Mouse (Mus musculus) CH12.LX (cell line): Measurements from ENCODE around the gene Hpse. TPM values are rescaled to one million over a fixed set of nuclear protein-coding genes. Genes with fewer than 3 reads are reported as not detected.
A peak's percentile ranks its signal among the peaks of the same experiment; 100 is the strongest.

Experiments used
- DNase-seq: peaks from one replicate; pipeline ENCODE4 v3.0.0-alpha.2; 2013; ENCODE audit errors: extremely low read depth
- H3K27ac ChIP-seq: 2 replicates; pipeline ENCODE4 v1.5.1; 2012; ENCODE audit warnings: low read depth, mild to moderate bottlenecking, control low read depth, moderate library complexity; ENCODE audit not compliant: insufficient read depth
- H3K27me3 ChIP-seq: replicated peaks from 2 replicates; pipeline ENCODE3; 2012; ENCODE audit warnings: inconsistent platforms
- H3K36me3 ChIP-seq, 2 experiments: replicated peaks in 1 of 2; 2 replicates each; pipeline versions ENCODE3 to v1.6.1; 2012; ENCODE audit warnings: inconsistent platforms in 1 of 2, low read length in 1 of 2, mild to moderate bottlenecking in 1 of 2, mixed read lengths in 1 of 2, moderate library complexity in 1 of 2; ENCODE audit not compliant: control insufficient read depth in 1 of 2, insufficient read depth in 1 of 2
- H3K4me1 ChIP-seq, 2 experiments: 2 replicates each; pipeline ENCODE4 v1.6.1; 2012; ENCODE audit warnings: inconsistent platforms in 1 of 2, moderate library complexity in 1 of 2; ENCODE audit not compliant: insufficient read depth in 2 of 2, control insufficient read depth in 1 of 2
- H3K4me2 ChIP-seq: 2 replicates; pipeline ENCODE4 v1.6.1; 2012; ENCODE audit warnings: low read depth, mild to moderate bottlenecking, control low read depth; ENCODE audit not compliant: poor library complexity, insufficient read depth, severe bottlenecking
- H3K4me3 ChIP-seq, 3 experiments: fragments of 150-350 bp in 1 of 3; sonication (generic) in 1 of 3; replicated peaks in 1 of 3; 2 replicates each; pipeline versions ENCODE3 to v1.5.1; 2011 to 2012; ENCODE audit warnings: low read depth in 2 of 3, low read length in 2 of 3, mild to moderate bottlenecking in 2 of 3, moderate library complexity in 2 of 3, control low read depth in 1 of 3, improper control_type of control experiment in 1 of 3, inconsistent platforms in 1 of 3, mixed read lengths in 1 of 3; ENCODE audit not compliant: poor library complexity in 1 of 3
- H3K79me2 ChIP-seq: replicated peaks from 2 replicates; pipeline ENCODE4 v1.6.1; 2012; ENCODE audit warnings: mild to moderate bottlenecking, moderate library complexity; ENCODE audit not compliant: control insufficient read depth, poor library complexity, insufficient read depth, severe bottlenecking; ENCODE audit errors: extremely low read depth
- H3K9ac ChIP-seq: 2 replicates; pipeline ENCODE4 v1.6.1; 2012; ENCODE audit warnings: low read depth, mild to moderate bottlenecking, control low read depth, moderate library complexity; ENCODE audit not compliant: insufficient read depth
- H3K9me3 ChIP-seq: replicated peaks from 2 replicates; pipeline ENCODE3; 2012; ENCODE audit warnings: low read length, inconsistent platforms, mixed read lengths
- CTCF ChIP-seq, 2 experiments: IDR thresholded peaks in 1 of 2; conservative IDR thresholded peaks in 1 of 2; 2 replicates each; pipeline ENCODE4 v1.5.1; 2011 to 2012; ENCODE audit warnings: low read depth in 2 of 2, low read length in 2 of 2, improper control_type of control experiment in 1 of 2, inconsistent platforms in 1 of 2, mild to moderate bottlenecking in 1 of 2, moderate library complexity in 1 of 2
- E2F4 ChIP-seq: IDR thresholded peaks from 2 replicates; pipeline ENCODE4 v1.6.1; 2011; ENCODE audit warnings: low read depth, low read length, improper control_type of control experiment; ENCODE audit not compliant: insufficient replicate concordance
- EP300 ChIP-seq: IDR thresholded peaks from 2 replicates; pipeline ENCODE4 v1.6.1; 2011; ENCODE audit warnings: low read length, improper control_type of control experiment
- ETS1 ChIP-seq: conservative IDR thresholded peaks from 2 replicates; pipeline ENCODE4 v1.6.1; 2012; ENCODE audit warnings: low read depth, mild to moderate bottlenecking, inconsistent platforms, low read length, improper control_type of control experiment, moderate library complexity
- JUND ChIP-seq: conservative IDR thresholded peaks from 2 replicates; pipeline ENCODE4 v1.6.1; 2011; ENCODE audit warnings: low read depth, low read length, improper control_type of control experiment
- KAT2A ChIP-seq: IDR thresholded peaks from 2 replicates; pipeline ENCODE4 v1.6.1; 2012; ENCODE audit warnings: low read length, improper control_type of control experiment, inconsistent platforms; ENCODE audit not compliant: insufficient replicate concordance
- MAFK ChIP-seq: IDR thresholded peaks from 2 replicates; pipeline ENCODE4 v1.6.1; 2011; ENCODE audit warnings: low read length, improper control_type of control experiment; ENCODE audit not compliant: insufficient replicate concordance
- MAX ChIP-seq: IDR thresholded peaks from 2 replicates; pipeline ENCODE4 v1.6.1; 2011; ENCODE audit warnings: low read length, improper control_type of control experiment
- MEF2A ChIP-seq: IDR thresholded peaks from 2 replicates; pipeline ENCODE4 v1.6.1; 2014; ENCODE audit warnings: low read depth, mild to moderate bottlenecking, inconsistent platforms, low read length, improper control_type of control experiment, borderline replicate concordance
- MYC ChIP-seq: IDR thresholded peaks from 2 replicates; pipeline ENCODE4 v1.6.1; 2011; ENCODE audit warnings: low read depth, mild to moderate bottlenecking, improper control_type of control experiment, low read length
- NRF1 ChIP-seq: IDR thresholded peaks from 2 replicates; pipeline ENCODE4 v1.6.1; 2014; ENCODE audit warnings: low read depth, mild to moderate bottlenecking, inconsistent platforms, low read length, improper control_type of control experiment, moderate library complexity
- PAX5 ChIP-seq: IDR thresholded peaks from 2 replicates; pipeline ENCODE4 v1.6.1; 2012; ENCODE audit warnings: low read length, inconsistent platforms, mixed read lengths
- POLR2AphosphoS2 ChIP-seq: IDR thresholded peaks from 2 replicates; pipeline ENCODE4 v1.6.1; 2011; ENCODE audit warnings: low read depth, low read length, improper control_type of control experiment
- RAD21 ChIP-seq: IDR thresholded peaks from 2 replicates; pipeline ENCODE4 v1.6.1; 2011; ENCODE audit warnings: low read depth, mild to moderate bottlenecking, low read length, improper control_type of control experiment, moderate library complexity
- TCF12 ChIP-seq: IDR thresholded peaks from 2 replicates; pipeline ENCODE4 v1.6.1; 2014; ENCODE audit warnings: low read depth, mild to moderate bottlenecking, inconsistent platforms, low read length, improper control_type of control experiment
- UBTF ChIP-seq: IDR thresholded peaks from 2 replicates; pipeline ENCODE4 v1.6.1; 2012; ENCODE audit warnings: low read depth, mild to moderate bottlenecking, inconsistent platforms, low read length, improper control_type of control experiment, moderate library complexity
- USF1 ChIP-seq: IDR thresholded peaks from 2 replicates; pipeline ENCODE4 v1.6.1; 2014; ENCODE audit warnings: low read depth, mild to moderate bottlenecking, inconsistent platforms, low read length, improper control_type of control experiment
- USF2 ChIP-seq: conservative IDR thresholded peaks from 2 replicates; pipeline ENCODE4 v1.6.1; 2011; ENCODE audit warnings: low read depth, low read length, improper control_type of control experiment
- ZNF384 ChIP-seq: IDR thresholded peaks from 2 replicates; pipeline ENCODE4 v1.6.1; 2012; ENCODE audit warnings: low read depth, low read length, improper control_type of control experiment, inconsistent platforms
- dilution Hi-C: fragments of 300-500 bp; cut with MboI; formaldehyde crosslinking; loops from 2 replicates; pipeline ENCODE4 v1.14.3; 2020; ENCODE audit warnings: low sequenced_read_pairs; ENCODE audit not compliant: extremely low pct_unique_long_range_greater_than_20kb, extremely low pct_ligation_motif_present
- in situ Hi-C: fragments of 300-500 bp; cut with MboI; formaldehyde crosslinking; loops from 3 replicates; pipeline ENCODE4 v1.14.3; 2019; ENCODE audit warnings: low sequenced_read_pairs, low pct_ligation_motif_present, low pct_unique_long_range_greater_than_20kb, mixed read lengths
- polyA plus RNA-seq: library from polyadenylated mRNA; unstranded; fragments of >175 nt; gene quantifications from 2 replicates; pipeline ENCODE4 v1.2.1, GENCODE M21; 2012; ENCODE audit warnings: low read depth; ENCODE audit not compliant: insufficient read length
- total RNA-seq, 2 experiments: library from RNA; depleted of rRNA; stranded (reverse); fragments of 300-350 nt in 1 of 2; fragments of >200 nt in 1 of 2; gene quantifications; 2 replicates each; pipeline ENCODE4 v1.2.3; 2012 to 2014

The Hpse gene
- total and polyA plus RNA-seq, 3 experiments = 3.3 to 9.5 (median 3.8) TPM

DNA sequence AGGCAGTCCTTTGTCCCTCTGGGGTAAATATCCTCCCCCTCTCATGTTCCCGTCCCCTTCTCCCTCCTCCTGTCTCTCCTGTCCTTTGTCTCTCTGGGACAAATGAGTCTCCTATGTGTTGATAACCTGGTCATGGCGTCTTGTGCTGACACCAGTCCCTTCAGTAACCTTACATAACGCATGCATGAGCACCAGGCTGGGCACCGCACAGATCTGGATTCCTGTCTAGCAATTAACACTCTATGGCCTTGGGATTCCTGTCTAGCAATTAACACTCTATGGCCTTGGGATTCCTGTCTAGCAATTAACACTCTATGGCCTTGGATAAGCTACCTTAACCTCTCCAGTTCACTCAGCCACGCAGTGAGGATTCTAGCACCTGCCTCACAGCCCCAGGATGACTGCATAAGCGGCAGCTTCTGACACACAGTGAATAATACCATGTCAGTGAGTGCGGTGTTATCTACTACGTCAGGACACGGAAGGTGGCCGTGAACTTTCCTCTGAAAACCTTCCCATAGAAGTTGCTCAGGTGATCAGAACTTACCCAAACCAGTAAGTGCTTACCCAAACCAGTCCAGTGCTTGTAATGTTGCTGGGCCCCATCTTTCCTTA lies 40.6 kb upstream of the Hpse start:
- H3K9ac ChIP-seq = no peak overlapping the region
- H3K27ac ChIP-seq = no peak overlapping the region
- H3K27me3 ChIP-seq = no peaks in the 10 kb centered on the region
- no peak overlapping the region for H3K4me2 ChIP-seq
- TF ChIP-seq PAX5 (no peak), KAT2A (no peak), EP300 (no peak), MYC (no peak), POLR2AphosphoS2 (no peak), JUND (no peak), RAD21 (no peak), MEF2A (no peak)
- no peak overlapping the region for H3K4me3 ChIP-seq
- peaks cover 18% of the 10 kb centered on the region for H3K9me3 ChIP-seq
- H3K4me1 ChIP-seq = peaks cover 2 to 8% of the 10 kb centered on the region in 2 experiments; a peak in 3 of 4 replicates
- dilution Hi-C loops = no loop called here
- in situ Hi-C loops = loop anchor here (5.0 kb wide), 1 partner anchor 83 kb away; the partner anchor contains the start of gene Coq2
- no peaks in the 10 kb centered on the region for H3K79me2 ChIP-seq
- peaks cover 33 to 50% of the 10 kb centered on the region in 2 experiments for H3K36me3 ChIP-seq
- peak; percentile 7 for DNase-seq

DNA sequence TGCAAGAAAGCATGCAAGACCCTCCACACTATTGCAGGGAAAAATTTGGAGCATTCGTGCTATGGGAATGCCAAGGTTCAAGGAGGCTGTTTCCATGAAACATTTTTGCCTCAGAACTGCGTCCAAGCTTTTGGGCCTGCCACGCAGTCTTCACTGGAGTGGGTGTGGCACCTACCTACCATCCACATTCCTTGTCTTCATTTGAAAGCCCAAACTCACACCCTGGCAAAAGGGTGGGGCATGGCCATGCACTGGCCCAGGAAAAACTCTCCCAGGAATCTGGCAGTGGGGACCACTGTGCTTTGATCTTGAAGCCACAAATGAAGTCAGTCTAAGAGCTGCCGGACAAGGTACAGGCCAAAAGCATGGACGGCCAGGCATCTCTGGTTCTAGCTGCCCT lies 38.6 kb upstream of the Hpse start:
- H3K4me1 ChIP-seq = peaks cover 10 to 27% of the 10 kb centered on the region in 2 experiments
- in situ Hi-C loops = no loop called here
- dilution Hi-C loops = no loop called here
- peaks cover 18% of the 10 kb centered on the region for H3K9me3 ChIP-seq
- no peak overlapping the region for H3K9ac ChIP-seq
- H3K27me3 ChIP-seq = no peaks in the 10 kb centered on the region
- DNase-seq = no peak
- H3K36me3 ChIP-seq = peaks cover 15 to 29% of the 10 kb centered on the region in 2 experiments
- no peak overlapping the region for H3K4me3 ChIP-seq
- no peak overlapping the region for H3K4me2 ChIP-seq
- H3K27ac ChIP-seq = no peak overlapping the region
- H3K79me2 ChIP-seq = no peaks in the 10 kb centered on the region
- TF ChIP-seq ETS1 = no peak
- TF ChIP-seq UBTF = no peak
- no peak for TF ChIP-seq MAX
- no peak for TF ChIP-seq USF1
- TF ChIP-seq ZNF384 = no peak
- TF ChIP-seq JUND = no peak
- TF ChIP-seq USF2 = no peak
- no peak for TF ChIP-seq RAD21
- TF ChIP-seq TCF12 = no peak
- TF ChIP-seq E2F4 = no peak
- no peak for TF ChIP-seq CTCF (conservative IDR thresholded peaks at IDR 0.05 in 1 of 2, IDR thresholded peaks at IDR 0.05 in 1 of 2; ENCODE audit: low read depth in 2 of 2, low read length in 2 of 2)
- TF ChIP-seq NRF1 = no peak
- TF ChIP-seq MAFK = no peak
- TF ChIP-seq MYC = no peak
- no peak for TF ChIP-seq POLR2AphosphoS2
